Mouse (Mus musculus): ENCODE measurements around the gene Cts8.
A peak's percentile ranks its signal among the peaks of the same experiment; 100 is the strongest.

DNA sequence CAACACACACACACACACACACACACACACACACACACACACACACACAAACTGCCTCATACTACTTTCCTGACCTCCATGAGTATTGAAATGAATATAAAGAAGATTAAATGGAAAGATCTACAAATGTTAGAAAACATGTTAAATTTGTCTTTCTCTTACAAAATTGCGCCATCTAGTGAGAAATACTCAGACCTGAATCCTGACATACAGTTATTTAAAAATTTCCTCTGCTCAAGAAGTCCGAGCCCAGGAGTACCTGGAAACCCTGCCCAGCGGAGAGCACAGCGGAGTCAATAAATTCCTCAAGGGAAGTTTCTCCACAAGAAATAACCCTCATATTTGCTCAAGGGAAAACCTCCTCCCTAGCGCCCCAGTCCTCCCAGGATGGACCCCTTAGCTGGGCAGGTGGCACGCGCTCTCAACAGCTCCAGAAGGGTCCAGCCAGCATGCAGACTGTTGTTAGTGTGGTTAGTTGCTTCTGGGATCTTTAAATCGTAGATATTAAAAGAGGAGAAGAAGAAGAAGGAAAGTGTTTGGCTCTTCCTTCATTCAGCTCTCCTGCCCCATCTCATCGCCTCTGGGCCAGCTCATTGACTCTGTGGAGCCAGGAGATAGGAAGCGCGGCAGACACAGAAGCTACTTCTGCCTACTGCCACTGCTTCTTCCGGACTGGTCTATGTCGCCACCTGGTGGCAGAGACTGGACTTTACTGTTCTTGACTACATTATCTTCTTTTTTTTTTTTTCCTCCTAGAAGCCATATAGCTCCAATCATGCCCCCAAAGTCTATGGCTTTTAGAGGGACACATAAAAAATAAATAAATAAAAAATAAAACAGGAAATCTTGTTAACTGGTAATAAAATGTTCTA, 13.8 kb downstream of the Cts8 start:
- TF ChIP-seq CTCF (IDR thresholded peaks at IDR 0.05; ENCODE audit: low read depth, low read length) = peak; percentile 40; the same call in 1 of the 2 replicates
- no peak for TF ChIP-seq POLR2A (IDR thresholded peaks at IDR 0.05; ENCODE audit: borderline replicate concordance, low read depth, low read length)

Measured in bone marrow macrophage, adult 2 months (primary cell).